Mouse (Mus musculus): ENCODE measurements at regions not wholly inside any gene's neighbourhood (a gene's known extent, or its start where the extent isn't known, plus 50 kb on each side); places are given as distances from the start of the nearest gene placed in this dataset.

DNA sequence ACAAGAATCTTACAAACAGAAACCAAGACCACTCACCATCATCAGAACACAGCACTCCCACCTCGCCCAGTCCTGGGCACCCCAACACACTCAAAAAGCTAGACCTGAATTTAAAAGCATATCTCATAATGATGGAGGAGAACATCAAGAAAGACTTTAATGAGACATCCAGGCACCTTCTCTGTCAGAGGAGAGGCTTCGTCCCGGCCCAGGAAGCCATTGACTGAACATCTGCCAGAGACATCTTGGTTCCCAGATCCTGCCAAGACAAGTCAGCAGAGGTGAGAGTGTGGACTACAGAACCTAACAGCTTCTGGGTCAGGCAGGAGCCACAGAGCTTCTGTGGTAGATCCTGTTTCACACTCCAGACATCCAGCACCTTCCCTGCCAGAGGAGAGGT is 93.4 kb downstream of the Vmn2r41 start:
- peak in 1 of 2 experiments; percentile 0 for DNase-seq

All from kidney, postnatal 36 days (tissue).